Mouse (Mus musculus): ENCODE results near the gene Idua. TPM values are rescaled to one million over a fixed set of nuclear protein-coding genes. Genes with fewer than 3 reads are reported as not detected.

Gene Idua
- total and polyA plus RNA-seq, 3 experiments = 2.3 to 10.6 (median 5.8) TPM

DNA sequence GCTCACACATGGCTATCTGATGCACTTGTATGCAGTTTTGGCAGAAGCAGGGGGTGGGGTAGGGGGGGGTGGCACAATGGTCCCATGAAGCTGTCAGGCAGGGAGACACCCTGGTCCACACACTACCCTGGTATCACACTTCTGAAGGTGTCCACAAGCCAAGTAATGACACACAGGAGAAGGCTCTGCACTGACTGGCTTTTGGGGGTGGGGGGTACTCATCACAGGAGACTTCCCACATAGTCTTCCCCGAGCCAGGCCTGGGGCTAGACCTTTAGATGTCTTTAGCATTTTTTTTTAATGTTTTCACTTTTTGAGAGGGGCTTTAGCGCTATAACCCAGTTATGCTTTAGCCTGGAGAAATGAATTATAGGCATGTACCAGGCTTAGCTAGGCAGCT, 12.8 kb upstream of the Idua start:
- DNase-seq (ENCODE audit: extremely low read depth) = no peak
- Histone ChIP-seq H3K27ac (ENCODE audit: insufficient read depth, low read depth) (no peak overlapping the region), H3K4me2 (ENCODE audit: insufficient read depth, low read depth, poor library complexity, severe bottlenecking) (no peak overlapping the region), H3K27me3 (replicated peaks) (no peaks in the 10 kb centered on the region), H3K9ac (ENCODE audit: insufficient read depth, low read depth) (no peak overlapping the region), H3K9me3 (replicated peaks; ENCODE audit: low read length) (no peaks in the 10 kb centered on the region), H3K79me2 (replicated peaks; ENCODE audit: control insufficient read depth, extremely low read depth, insufficient read depth, poor library complexity, severe bottlenecking) (no peaks in the 10 kb centered on the region), H3K4me3 (replicated peaks in 1 of 3; ENCODE audit: low read depth in 2 of 3, low read length in 2 of 3, poor library complexity in 1 of 3) (no peak overlapping the region), H3K36me3 (replicated peaks in 1 of 2; ENCODE audit: control insufficient read depth in 1 of 2, insufficient read depth in 1 of 2, low read length in 1 of 2) (peaks cover 59 to 99% of the 10 kb centered on the region in 2 experiments), H3K4me1 (ENCODE audit: control insufficient read depth in 1 of 2, insufficient read depth in 2 of 2) (no peaks in the 10 kb centered on the region)
- TF ChIP-seq CTCF (conservative IDR thresholded peaks at IDR 0.05 in 1 of 2, IDR thresholded peaks at IDR 0.05 in 1 of 2; ENCODE audit: low read depth in 2 of 2, low read length in 2 of 2) (no peak), BHLHE40 (IDR thresholded peaks at IDR 0.05; ENCODE audit: low read depth, low read length) (no peak), E2F4 (IDR thresholded peaks at IDR 0.05; ENCODE audit: insufficient replicate concordance, low read depth, low read length) (no peak), MAZ (IDR thresholded peaks at IDR 0.05; ENCODE audit: low read depth, low read length) (no peak), JUN (IDR thresholded peaks at IDR 0.05; ENCODE audit: insufficient read depth, low read depth, low read length) (no peak), ELF1 (IDR thresholded peaks at IDR 0.05; ENCODE audit: low read depth, low read length) (no peak), EP300 (IDR thresholded peaks at IDR 0.05; ENCODE audit: low read length) (no peak)
- dilution Hi-C loops (cut with MboI; ENCODE audit: extremely low pct_ligation_motif_present, extremely low pct_unique_long_range_greater_than_20kb, low sequenced_read_pairs) = no loop called here
- in situ Hi-C loops (cut with MboI; ENCODE audit: low pct_ligation_motif_present, low pct_unique_long_range_greater_than_20kb, low sequenced_read_pairs) = no loop called here

DNA sequence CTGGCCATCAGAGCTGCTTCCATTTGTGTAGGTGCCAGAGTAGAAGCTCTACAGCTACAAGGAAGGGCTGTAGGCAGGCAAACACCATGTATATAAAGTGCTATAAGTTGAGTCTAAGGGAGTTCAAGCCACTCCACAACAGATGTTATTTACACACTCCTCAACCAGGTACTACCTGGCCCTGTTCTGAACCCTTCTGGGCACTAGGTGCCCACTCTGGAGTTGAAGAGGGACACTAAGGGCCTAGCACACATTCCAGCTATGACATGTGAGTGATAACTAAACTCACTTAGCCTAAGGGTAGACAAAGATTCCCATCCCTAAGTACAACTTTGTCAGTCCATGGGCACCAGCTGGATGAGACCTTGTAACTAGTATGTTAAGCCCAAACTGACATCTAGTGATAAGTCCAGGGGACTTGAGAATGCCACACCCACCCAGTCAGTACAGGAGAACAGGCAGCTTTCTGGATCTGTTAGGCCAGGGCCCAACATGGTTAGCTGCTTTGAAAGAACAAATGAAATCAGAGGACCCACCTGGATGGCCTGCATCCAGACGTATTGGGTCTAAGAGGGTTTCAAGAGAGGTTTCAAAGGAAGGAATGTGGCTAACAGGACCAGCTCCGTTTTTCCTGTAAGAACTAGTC, 12.2 kb upstream of the Idua start:
- Histone ChIP-seq H3K36me3 (replicated peaks in 1 of 2; ENCODE audit: control insufficient read depth in 1 of 2, insufficient read depth in 1 of 2, low read length in 1 of 2) (peaks cover 58 to 99% of the 10 kb centered on the region in 2 experiments), H3K27ac (ENCODE audit: insufficient read depth, low read depth) (no peak overlapping the region), H3K4me3 (replicated peaks in 1 of 3; ENCODE audit: low read depth in 2 of 3, low read length in 2 of 3, poor library complexity in 1 of 3) (no peak overlapping the region), H3K9me3 (replicated peaks; ENCODE audit: low read length) (no peaks in the 10 kb centered on the region), H3K4me2 (ENCODE audit: insufficient read depth, low read depth, poor library complexity, severe bottlenecking) (no peak overlapping the region), H3K27me3 (replicated peaks) (no peaks in the 10 kb centered on the region), H3K79me2 (replicated peaks; ENCODE audit: control insufficient read depth, extremely low read depth, insufficient read depth, poor library complexity, severe bottlenecking) (no peaks in the 10 kb centered on the region), H3K9ac (ENCODE audit: insufficient read depth, low read depth) (no peak overlapping the region), H3K4me1 (ENCODE audit: control insufficient read depth in 1 of 2, insufficient read depth in 2 of 2) (no peaks in the 10 kb centered on the region)
- TF ChIP-seq TCF12 (IDR thresholded peaks at IDR 0.05; ENCODE audit: low read depth, low read length) (no peak), PAX5 (IDR thresholded peaks at IDR 0.05; ENCODE audit: low read length) (no peak)
- in situ Hi-C loops (cut with MboI; ENCODE audit: low pct_ligation_motif_present, low pct_unique_long_range_greater_than_20kb, low sequenced_read_pairs) = no loop called here
- no peak for DNase-seq (ENCODE audit: extremely low read depth)
- dilution Hi-C loops (cut with MboI; ENCODE audit: extremely low pct_ligation_motif_present, extremely low pct_unique_long_range_greater_than_20kb, low sequenced_read_pairs) = no loop called here

DNA sequence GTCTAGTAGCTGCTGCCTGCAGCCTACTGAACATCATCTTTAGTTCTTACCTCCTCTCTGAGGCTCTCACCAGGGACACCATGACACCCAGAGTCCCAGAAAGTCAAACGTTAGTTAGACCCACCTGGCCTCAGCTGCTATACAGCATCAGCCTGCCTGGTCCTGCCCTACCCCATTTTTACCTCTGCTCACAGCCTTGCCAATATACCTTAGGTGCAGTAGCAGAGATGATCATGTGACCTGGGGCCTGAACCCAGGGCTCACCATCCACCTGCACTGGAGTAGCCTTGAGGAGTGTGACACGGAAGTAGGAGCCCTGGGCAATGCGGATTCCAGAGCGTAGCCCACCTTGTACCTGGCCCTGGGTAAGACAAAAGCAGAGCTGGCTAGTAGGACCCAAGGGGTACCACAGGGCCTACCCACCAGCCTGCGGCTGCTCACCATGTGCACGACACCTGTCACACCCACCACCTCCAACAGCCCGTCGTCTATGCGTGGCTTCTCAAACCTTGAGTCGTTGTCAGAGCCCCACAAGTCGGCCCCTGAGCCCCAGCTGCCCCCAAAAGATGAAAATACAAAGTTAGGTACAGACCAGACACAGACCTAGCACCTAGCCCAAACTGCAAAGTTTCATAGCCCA, 11.1 kb upstream of the Idua start:
- Histone ChIP-seq H3K4me3 (replicated peaks in 1 of 3; ENCODE audit: low read depth in 2 of 3, low read length in 2 of 3, poor library complexity in 1 of 3) (no peak overlapping the region), H3K4me2 (ENCODE audit: insufficient read depth, low read depth, poor library complexity, severe bottlenecking) (no peak overlapping the region), H3K27ac (ENCODE audit: insufficient read depth, low read depth) (no peak overlapping the region), H3K27me3 (replicated peaks) (no peaks in the 10 kb centered on the region), H3K79me2 (replicated peaks; ENCODE audit: control insufficient read depth, extremely low read depth, insufficient read depth, poor library complexity, severe bottlenecking) (no peaks in the 10 kb centered on the region), H3K9me3 (replicated peaks; ENCODE audit: low read length) (no peaks in the 10 kb centered on the region), H3K4me1 (ENCODE audit: control insufficient read depth in 1 of 2, insufficient read depth in 2 of 2) (no peaks in the 10 kb centered on the region), H3K9ac (ENCODE audit: insufficient read depth, low read depth) (no peak overlapping the region), H3K36me3 (replicated peaks in 1 of 2; ENCODE audit: control insufficient read depth in 1 of 2, insufficient read depth in 1 of 2, low read length in 1 of 2) (peaks cover 66 to 100% of the 10 kb centered on the region in 2 experiments)
- no peak for DNase-seq (ENCODE audit: extremely low read depth)
- dilution Hi-C loops (cut with MboI; ENCODE audit: extremely low pct_ligation_motif_present, extremely low pct_unique_long_range_greater_than_20kb, low sequenced_read_pairs) = no loop called here
- TF ChIP-seq MAX (IDR thresholded peaks at IDR 0.05; ENCODE audit: low read length) (no peak), PAX5 (IDR thresholded peaks at IDR 0.05; ENCODE audit: low read length) (no peak), ZMIZ1 (IDR thresholded peaks at IDR 0.05; ENCODE audit: low read depth, low read length) (no peak), E2F4 (IDR thresholded peaks at IDR 0.05; ENCODE audit: insufficient replicate concordance, low read depth, low read length) (no peak), JUN (IDR thresholded peaks at IDR 0.05; ENCODE audit: insufficient read depth, low read depth, low read length) (no peak), EP300 (IDR thresholded peaks at IDR 0.05; ENCODE audit: low read length) (no peak), ZNF384 (IDR thresholded peaks at IDR 0.05; ENCODE audit: low read depth, low read length) (no peak), MXI1 (IDR thresholded peaks at IDR 0.05; ENCODE audit: low read depth, low read length) (no peak), USF1 (IDR thresholded peaks at IDR 0.05; ENCODE audit: low read depth, low read length) (no peak), ELF1 (IDR thresholded peaks at IDR 0.05; ENCODE audit: low read depth, low read length) (no peak), IRF4 (IDR thresholded peaks at IDR 0.05; ENCODE audit: low read depth, low read length) (no peak), HCFC1 (IDR thresholded peaks at IDR 0.05; ENCODE audit: low read depth, low read length) (no peak), RCOR1 (conservative IDR thresholded peaks at IDR 0.05; ENCODE audit: low read depth, low read length) (no peak), KAT2A (IDR thresholded peaks at IDR 0.05; ENCODE audit: insufficient replicate concordance, low read length) (no peak)
- in situ Hi-C loops (cut with MboI; ENCODE audit: low pct_ligation_motif_present, low pct_unique_long_range_greater_than_20kb, low sequenced_read_pairs) = no loop called here
